Mouse (Mus musculus) spleen, adult 2 months (tissue): Measurements from ENCODE around the gene Aff3.

Experiments
- CTCF ChIP-seq: fragments of 200-500 bp; IDR thresholded peaks from 2 replicates; pipeline ENCODE4 v1.5.1; 2011; ENCODE audit warnings: mild to moderate bottlenecking, inconsistent platforms; ENCODE audit not compliant: insufficient read depth, insufficient read length, insufficient replicate concordance; ENCODE audit errors: extremely low read depth
- POLR2A ChIP-seq: fragments of 200-500 bp; IDR thresholded peaks from 2 replicates; pipeline ENCODE4 v1.6.1; 2011; ENCODE audit warnings: low read depth, low read length, inconsistent platforms

- TF ChIP-seq POLR2A (no peak), CTCF (no peak)
Observed at GRCm38 (mm10) chr1:38369166-38369565, 295.6 kb downstream of the Aff3 start.
